Mouse (Mus musculus) hindlimb bud, embryonic 11.5 days (tissue): ENCODE data around the gene Gtf2f2.

Experiments used
- DNase-seq: peaks from one replicate; pipeline ENCODE4 v3.0.0-alpha.2; 2012; ENCODE audit warnings: low read depth, low spot score; ENCODE audit errors: extremely low spot score

Gtf2f2 gene

GRCm38 (mm10) chr14:76010102-76011061 lies at the start of gene Gtf2f2:
Gtf2f2 (minus strand) TSS chr14:76010865.
- DNase-seq: peak; percentile 90

DNA sequence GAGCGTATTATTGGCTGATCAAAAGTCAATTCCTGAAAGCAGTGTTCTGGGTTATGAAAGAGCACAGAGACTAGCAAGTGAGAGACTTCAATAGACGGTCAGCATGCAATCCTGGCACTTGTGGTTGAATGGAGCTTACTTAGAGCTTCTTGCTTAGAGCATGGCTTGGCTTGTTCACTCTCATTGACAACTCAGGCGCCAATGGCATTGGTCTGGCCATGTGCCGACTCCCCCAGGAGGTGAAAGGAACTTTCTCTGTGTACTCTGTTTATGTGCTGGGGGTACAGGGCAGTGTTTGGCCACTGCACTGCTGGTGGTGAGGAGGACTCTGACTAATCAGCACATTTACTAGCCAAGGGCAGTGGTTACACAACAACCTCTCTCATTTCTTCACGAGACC lies 48.8 kb upstream of the Gtf2f2 start:
- no peak for DNase-seq

GRCm38 (mm10) chr14:76053726-76054125 lies 43.1 kb upstream of the Gtf2f2 start:
- no peak for DNase-seq

DNA sequence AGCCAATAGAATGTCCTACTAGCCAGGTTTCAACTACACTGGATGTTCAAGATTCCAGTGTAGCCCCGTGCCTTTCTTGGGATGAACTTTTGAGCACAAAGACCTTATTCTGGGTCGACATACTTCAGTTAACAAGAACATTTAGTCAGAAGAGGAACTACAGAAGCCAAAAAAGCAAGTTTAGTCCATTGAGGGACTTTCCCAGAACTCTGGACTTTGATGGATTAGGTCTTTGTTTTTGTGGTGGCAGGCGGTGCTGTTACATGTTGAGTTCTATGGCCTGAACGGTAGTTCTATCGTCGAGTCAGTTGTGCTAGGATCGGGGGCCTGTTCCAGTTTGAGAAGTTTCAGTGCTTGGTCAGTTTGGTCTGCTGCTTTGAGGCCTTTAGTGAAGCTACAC lies 41.3 kb upstream of the Gtf2f2 start:
- DNase-seq: no peak

DNA sequence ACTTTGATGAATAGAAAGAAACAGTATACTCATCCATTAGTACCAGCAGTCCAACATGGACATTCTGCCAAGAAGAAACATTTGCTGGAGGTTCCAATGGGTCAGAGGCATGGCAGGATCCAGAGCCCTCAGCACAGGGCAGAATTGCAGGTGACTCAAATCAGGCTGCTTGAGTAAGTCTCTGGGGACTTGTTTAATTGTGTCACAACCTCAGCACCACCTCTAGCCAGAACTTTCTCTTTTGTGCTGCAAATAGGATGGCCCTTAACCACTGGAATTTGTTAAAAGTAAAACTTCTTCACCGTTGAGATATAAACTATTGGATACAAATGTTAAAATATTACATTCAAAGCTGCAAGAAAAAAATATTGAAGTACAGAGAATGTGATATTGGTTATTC lies 35.1 kb upstream of the Gtf2f2 start:
- DNase-seq: no peak

DNA sequence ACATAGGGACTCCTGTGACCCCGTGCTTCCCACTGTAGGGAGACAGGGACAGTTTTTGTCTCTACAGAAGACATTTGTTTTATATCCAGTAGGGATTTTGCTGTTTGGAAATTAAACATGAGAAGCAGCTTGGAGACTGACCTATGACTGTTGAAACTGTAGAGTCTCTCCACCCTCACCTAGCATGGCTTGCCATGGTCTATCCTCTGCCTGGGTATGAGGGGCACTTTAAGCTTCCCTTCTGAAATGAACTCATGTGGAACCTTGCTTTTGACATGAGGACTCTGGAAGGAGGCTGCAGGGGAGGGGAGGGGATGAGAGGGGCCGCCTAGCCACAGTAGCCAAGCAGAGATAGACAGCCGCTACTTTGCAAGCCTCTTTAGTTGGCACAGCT lies 33.5 kb upstream of the Gtf2f2 start:
- no peak for DNase-seq

DNA sequence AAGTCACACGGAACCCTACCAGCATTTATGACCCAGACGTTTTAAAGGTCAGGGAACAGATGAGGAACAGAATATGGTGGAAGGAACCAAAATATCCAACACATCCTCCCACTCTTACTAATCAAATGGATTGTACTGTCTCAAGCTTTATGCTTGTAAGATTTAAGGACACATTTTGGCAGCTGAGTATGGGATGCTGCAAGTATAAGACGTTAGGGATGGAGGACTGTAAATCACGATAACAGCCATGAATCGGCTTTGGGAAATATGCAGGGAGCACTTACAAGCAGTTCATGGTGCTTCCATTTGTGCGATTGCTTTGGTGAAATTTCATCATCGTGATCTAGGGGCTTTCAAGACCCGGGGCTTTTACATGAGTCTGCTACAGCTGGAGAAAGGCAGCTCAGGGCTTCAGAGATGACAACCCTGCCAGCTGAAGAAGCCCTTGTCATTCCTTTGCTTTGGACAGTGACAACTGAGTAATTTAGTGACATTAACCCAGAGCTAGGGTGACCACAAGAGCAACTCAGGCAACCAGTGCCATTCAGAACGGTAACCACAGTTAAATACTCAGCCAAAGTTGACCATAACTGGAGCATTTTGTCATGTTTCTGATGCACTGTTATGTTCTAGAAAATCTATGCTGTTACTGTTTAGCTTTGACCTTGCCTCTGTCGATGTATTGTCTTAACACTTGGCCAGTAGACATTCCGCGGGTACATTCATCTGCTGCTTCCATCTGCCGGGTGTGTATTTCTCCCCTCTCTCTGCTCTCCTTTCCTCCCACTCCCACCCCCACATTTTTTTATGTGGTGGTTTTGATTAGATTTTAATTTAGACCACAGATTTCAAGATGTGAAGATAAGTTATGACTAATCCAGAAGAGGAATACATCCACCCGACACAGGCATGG lies 32.8 kb upstream of the Gtf2f2 start:
- no peak for DNase-seq

DNA sequence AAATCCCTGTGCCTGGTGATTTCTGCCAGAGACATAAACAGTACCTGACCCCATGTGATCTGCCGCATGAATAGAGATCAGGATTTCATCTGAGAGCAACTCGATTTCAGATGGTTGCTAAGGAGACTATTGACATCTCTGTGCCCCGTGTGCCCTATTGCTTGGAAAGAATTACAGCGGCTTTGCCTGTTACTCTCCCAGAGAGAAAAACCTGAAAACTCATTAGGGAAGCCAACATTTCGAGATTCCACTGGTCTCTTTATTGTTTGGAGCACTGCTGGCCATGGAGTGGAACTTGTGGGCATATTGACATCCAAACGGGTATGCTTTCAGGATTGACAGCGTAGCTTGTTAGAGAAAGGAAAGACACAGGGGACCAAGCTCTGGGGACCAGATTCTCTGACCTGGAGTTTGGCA lies 22.6 kb upstream of the Gtf2f2 start:
- peak; percentile 71 for DNase-seq

DNA sequence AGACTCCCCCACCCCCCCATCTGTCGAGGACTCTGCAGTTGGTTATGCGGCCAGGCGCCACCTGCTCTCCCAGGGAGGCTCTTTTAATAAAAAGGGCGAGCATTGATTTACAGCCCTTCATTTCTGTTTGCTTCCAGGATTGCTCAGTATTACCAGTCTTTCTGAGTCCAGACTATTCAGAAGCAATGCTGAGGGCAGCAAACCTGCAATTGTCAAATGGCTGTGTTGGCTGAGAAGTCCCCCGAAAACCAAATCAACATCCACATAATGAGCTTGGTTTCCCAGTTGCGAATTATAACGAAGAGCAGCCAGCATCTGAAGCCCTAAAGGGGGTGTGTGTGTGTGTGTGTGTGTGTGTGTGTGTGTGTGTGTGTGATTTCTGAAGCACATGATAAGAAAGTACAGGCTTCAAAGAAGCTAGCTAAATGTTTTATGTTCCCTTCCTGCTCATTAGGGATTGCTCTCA lies 22.0 kb upstream of the Gtf2f2 start:
- peak; percentile 84 for DNase-seq

DNA sequence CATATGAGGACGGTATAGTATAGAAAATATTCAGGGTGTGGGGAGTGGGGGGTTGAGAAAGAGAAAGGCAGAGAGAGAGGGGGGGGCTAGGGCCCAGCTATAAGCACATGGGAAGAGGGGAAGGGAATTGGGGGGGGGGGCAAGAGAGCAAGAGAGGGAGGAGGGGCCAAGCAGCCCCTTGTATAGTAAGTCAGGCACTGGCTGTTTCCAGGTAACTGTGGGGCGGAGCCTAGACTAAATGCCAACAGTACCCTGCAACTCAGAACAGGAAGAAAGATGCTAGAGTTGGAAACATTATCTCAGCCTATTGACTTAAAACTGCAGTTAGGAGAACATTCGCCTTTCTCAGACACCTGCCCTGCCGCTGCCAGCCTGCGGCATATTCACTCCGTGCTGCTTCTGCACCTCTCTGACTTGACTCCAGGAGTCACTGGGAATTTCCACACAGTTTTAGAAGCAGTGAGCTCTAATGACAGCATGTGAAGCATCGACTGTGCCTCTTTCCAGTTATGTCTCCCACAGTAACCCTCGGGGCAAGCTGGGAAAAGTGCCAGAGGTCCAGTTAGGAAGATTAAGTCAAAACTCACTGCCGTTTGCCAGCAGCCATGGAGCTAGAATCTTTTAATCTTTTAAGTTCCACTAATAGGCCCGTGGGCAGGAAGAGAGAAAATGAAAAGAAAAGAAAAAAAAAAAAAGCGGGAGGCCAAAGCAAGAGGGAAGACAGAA lies 20.6 kb upstream of the Gtf2f2 start:
- no peak for DNase-seq

DNA sequence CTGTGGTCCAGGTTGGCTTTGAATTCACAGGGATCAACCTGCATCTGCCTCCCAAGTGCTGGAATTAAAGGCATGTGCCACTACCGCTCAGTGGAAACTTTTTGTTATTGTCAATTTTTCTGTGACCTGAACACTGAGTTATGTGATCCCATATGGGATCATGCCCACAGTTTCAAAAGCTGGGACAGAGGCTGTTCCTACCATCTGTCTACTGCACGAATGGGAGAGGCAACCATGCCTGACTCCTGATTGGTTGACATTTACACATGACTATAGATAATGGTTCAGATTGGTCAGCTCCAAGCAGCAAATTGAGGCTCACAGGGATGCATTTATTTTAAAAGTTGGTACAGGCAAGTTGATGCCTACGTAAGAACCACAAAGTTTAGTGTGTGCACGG lies 14.0 kb upstream of the Gtf2f2 start:
- DNase-seq: no peak

DNA sequence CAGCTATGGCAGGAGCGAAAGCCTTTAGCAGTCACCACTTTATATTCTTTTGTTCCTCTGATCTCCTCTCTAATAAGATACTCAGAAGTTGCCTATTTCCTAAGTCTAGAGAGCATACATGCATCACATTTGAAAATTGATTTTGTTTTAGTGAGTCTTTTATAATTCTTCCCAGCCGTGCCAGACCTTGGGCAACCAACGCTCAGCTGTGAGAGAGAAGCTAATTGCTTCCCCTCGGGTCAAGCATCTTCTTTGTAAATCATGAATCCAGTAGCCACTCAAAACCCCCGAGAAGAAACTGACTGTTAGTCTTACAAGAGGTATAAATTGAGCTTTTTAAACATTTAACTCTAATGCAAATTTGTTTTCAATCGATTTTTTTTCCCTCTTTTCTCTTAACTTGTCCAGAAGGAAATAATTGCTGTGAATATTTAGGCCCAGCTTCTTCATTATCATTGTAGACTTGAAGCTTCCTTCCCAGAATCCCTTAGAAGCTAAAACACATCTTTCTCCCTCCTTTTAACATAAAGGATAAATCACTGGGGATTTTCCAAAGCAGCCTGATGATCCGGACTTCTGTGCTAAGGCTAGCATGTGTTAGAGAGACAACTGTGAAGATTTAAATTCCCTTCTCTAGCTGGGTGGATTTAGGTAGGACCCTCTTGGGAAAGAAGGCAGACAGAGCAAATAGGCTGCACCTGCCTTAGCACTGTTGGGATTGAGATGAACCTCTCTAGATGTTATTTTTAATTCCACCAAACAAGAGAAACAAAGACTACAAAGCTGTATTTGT lies 10.5 kb upstream of the Gtf2f2 start:
- no peak for DNase-seq

DNA sequence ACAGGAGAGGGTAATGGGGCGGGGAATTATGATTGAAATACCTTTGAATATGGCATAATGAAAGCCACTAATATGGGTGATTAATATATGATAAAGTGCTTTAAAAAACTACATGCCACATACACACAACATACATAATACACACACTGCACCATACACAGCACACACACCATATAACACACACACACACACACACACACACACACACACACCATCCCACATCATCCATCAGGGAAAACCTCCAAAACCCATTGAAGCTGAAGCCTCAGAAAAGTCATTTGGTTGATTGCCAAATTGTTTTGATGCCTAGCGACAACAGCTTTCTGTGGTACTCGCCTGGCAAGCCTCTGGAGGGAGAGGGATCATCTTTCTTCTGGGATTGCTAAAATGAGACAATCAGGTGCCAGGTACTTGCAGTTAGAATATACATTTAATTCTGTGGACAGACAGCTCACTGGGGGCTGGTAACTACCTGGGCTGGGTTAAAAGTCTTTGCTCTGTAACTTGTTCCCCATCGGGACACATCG lies 9.7 kb upstream of the Gtf2f2 start:
- DNase-seq: no peak

- no peak for DNase-seq
Observed at GRCm38 (mm10) chr14:76017785-76018490, 7.3 kb upstream of the Gtf2f2 start.

- no peak for DNase-seq
Observed at GRCm38 (mm10) chr14:76014331-76014730, 3.7 kb upstream of the Gtf2f2 start.

- DNase-seq: no peak
Observed at GRCm38 (mm10) chr14:76011062-76011457, 395 bp upstream of the Gtf2f2 start.

- no peak for DNase-seq
Observed at GRCm38 (mm10) chr14:76009185-76009584, 1.5 kb downstream of the Gtf2f2 start.

DNA sequence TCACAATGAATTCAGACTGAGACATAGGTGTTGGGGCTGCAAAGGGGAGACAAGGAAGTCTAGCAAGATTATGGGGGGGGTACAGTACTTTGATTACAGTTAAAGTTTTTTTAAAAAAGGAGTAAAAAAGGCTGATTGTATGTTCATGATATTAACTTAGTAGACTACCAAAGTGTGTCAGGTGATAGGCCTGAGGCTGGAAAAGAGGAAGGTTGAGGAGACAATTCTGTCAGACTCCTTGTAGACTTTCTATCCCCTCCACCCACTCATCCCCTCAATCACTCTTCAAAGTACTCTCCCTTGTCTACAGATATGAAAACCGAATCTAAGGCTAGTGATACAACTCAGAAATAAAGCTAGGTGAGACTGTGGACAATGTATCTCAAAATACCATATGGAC lies 2.5 kb downstream of the Gtf2f2 start:
- no peak for DNase-seq

DNA sequence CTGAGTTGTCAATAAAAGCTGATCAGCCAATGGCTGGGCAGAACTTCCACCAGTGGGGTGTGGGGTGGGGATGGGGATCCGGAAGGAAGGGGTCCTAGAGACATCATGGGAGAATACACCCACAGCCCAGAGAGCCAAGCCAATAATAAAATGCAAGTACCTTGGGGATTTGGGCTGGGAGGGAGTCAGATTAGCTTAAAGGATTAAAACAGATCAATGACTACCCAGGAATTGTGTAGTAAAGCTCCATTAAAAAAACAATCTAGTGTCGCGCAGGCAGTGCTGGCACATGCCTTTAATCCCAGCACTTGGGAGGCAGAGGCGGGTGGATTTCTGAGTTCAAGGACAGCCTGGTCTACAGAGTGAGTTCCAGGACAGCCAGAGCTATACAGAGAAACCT lies 5.7 kb downstream of the Gtf2f2 start:
- DNase-seq: no peak
